Mouse (Mus musculus): ENCODE measurements around the gene Spib. TPM values are rescaled to one million over a fixed set of nuclear protein-coding genes. Genes with fewer than 3 reads are reported as not detected.

The Spib gene
- polyA plus RNA-seq, 2 experiments: 0.11 to 0.16 TPM

- no peaks in the 10 kb centered on the region for H3K36me3 ChIP-seq (replicated peaks; ENCODE audit: control insufficient read depth, insufficient read depth, low read depth)
- ATAC-seq (ENCODE audit: insufficient read depth): no peak
- no peaks in the 10 kb centered on the region for H3K9me3 ChIP-seq (ENCODE audit: control insufficient read depth, low read length)
- no peak for DNase-seq (ENCODE audit: low read depth in 3 of 3, low spot score in 3 of 3)
- H3K27me3 ChIP-seq (ENCODE audit: control insufficient read depth, insufficient read depth, low read length): peaks cover 29% of the 10 kb centered on the region
- peaks cover 2% of the 10 kb centered on the region in 2 experiments; a peak in 2 of 4 replicates for H3K4me1 ChIP-seq (replicated peaks; ENCODE audit: control insufficient read depth in 2 of 2, insufficient read depth in 2 of 2, low read length in 1 of 2)
- no peak overlapping the region for H3K4me3 ChIP-seq (ENCODE audit: insufficient read depth in 1 of 2, low read depth in 2 of 2, low read length in 2 of 2)
- H3K4me2 ChIP-seq (ENCODE audit: low read depth): no peak overlapping the region
- H3K9ac ChIP-seq (replicated peaks): no peak overlapping the region
- WGBS (ENCODE audit: insufficient replicate concordance): 56% methylated on average over 2 of the region's 2 CpGs
- TF ChIP-seq CTCF (IDR thresholded peaks at IDR 0.05; ENCODE audit: low read depth) (no peak), EP300 (IDR thresholded peaks at IDR 0.05; ENCODE audit: low read depth) (no peak)
- no peak overlapping the region for H3K27ac ChIP-seq
These were observed 8.8 kb downstream of the Spib start for GRCm38 (mm10) chr7:44523056-44523455.

- peaks cover 29% of the 10 kb centered on the region for H3K27me3 ChIP-seq (ENCODE audit: control insufficient read depth, insufficient read depth, low read length)
- no peak overlapping the region for H3K9ac ChIP-seq (replicated peaks)
- no peak overlapping the region for H3K27ac ChIP-seq
- H3K36me3 ChIP-seq (replicated peaks; ENCODE audit: control insufficient read depth, insufficient read depth, low read depth): no peaks in the 10 kb centered on the region
- no peaks in the 10 kb centered on the region for H3K4me1 ChIP-seq (replicated peaks; ENCODE audit: control insufficient read depth in 2 of 2, insufficient read depth in 2 of 2, low read length in 1 of 2)
- 3% methylated on average over 20 of the region's 20 CpGs for WGBS (ENCODE audit: insufficient replicate concordance)
- no peak for ATAC-seq (ENCODE audit: insufficient read depth)
- H3K9me3 ChIP-seq (ENCODE audit: control insufficient read depth, low read length): no peaks in the 10 kb centered on the region
- H3K4me3 ChIP-seq (ENCODE audit: insufficient read depth in 1 of 2, low read depth in 2 of 2, low read length in 2 of 2): no peak overlapping the region
- no peak overlapping the region for H3K4me2 ChIP-seq (ENCODE audit: low read depth)
- TF ChIP-seq CTCF (IDR thresholded peaks at IDR 0.05; ENCODE audit: low read depth) (peak; percentile 76), EP300 (IDR thresholded peaks at IDR 0.05; ENCODE audit: low read depth) (no peak)
- DNase-seq (ENCODE audit: low read depth in 3 of 3, low spot score in 3 of 3): no peak
These were observed 10.2 kb downstream of the Spib start for GRCm38 (mm10) chr7:44521710-44522109.

GRCm38 (mm10) chr7:44520990-44521389 is 10.9 kb downstream of the Spib start:
- no peak for ATAC-seq (ENCODE audit: insufficient read depth)
- Histone ChIP-seq H3K27ac (no peak overlapping the region), H3K4me3 (ENCODE audit: insufficient read depth in 1 of 2, low read depth in 2 of 2, low read length in 2 of 2) (no peak overlapping the region), H3K9ac (replicated peaks) (no peak overlapping the region), H3K9me3 (ENCODE audit: control insufficient read depth, low read length) (no peaks in the 10 kb centered on the region), H3K36me3 (replicated peaks; ENCODE audit: control insufficient read depth, insufficient read depth, low read depth) (no peaks in the 10 kb centered on the region), H3K4me2 (ENCODE audit: low read depth) (no peak overlapping the region), H3K27me3 (ENCODE audit: control insufficient read depth, insufficient read depth, low read length) (peaks cover 29% of the 10 kb centered on the region), H3K4me1 (replicated peaks; ENCODE audit: control insufficient read depth in 2 of 2, insufficient read depth in 2 of 2, low read length in 1 of 2) (no peaks in the 10 kb centered on the region)
- no peak for DNase-seq (ENCODE audit: low read depth in 3 of 3, low spot score in 3 of 3)
- TF ChIP-seq EP300 (IDR thresholded peaks at IDR 0.05; ENCODE audit: low read depth): no peak
- no peak for TF ChIP-seq CTCF (IDR thresholded peaks at IDR 0.05; ENCODE audit: low read depth)
- WGBS (ENCODE audit: insufficient replicate concordance): 52% methylated on average over 3 of the region's 3 CpGs

- no peak overlapping the region for H3K9ac ChIP-seq (replicated peaks)
- DNase-seq (ENCODE audit: low read depth in 3 of 3, low spot score in 3 of 3) (no peak), ATAC-seq (ENCODE audit: insufficient read depth) (no peak)
- H3K9me3 ChIP-seq (ENCODE audit: control insufficient read depth, low read length): no peaks in the 10 kb centered on the region
- H3K4me2 ChIP-seq (ENCODE audit: low read depth): no peak overlapping the region
- H3K27me3 ChIP-seq (ENCODE audit: control insufficient read depth, insufficient read depth, low read length): peaks cover 19% of the 10 kb centered on the region
- H3K4me1 ChIP-seq (replicated peaks; ENCODE audit: control insufficient read depth in 2 of 2, insufficient read depth in 2 of 2, low read length in 1 of 2): no peaks in the 10 kb centered on the region
- TF ChIP-seq CTCF (IDR thresholded peaks at IDR 0.05; ENCODE audit: low read depth) (peak; percentile 53), EP300 (IDR thresholded peaks at IDR 0.05; ENCODE audit: low read depth) (no peak)
- H3K27ac ChIP-seq: no peak overlapping the region
- H3K4me3 ChIP-seq (ENCODE audit: insufficient read depth in 1 of 2, low read depth in 2 of 2, low read length in 2 of 2): no peak overlapping the region
- H3K36me3 ChIP-seq (replicated peaks; ENCODE audit: control insufficient read depth, insufficient read depth, low read depth): no peaks in the 10 kb centered on the region
- 54% methylated on average over 9 of the region's 9 CpGs for WGBS (ENCODE audit: insufficient replicate concordance)
These were observed 12.5 kb downstream of the Spib start for GRCm38 (mm10) chr7:44519240-44519913.

- no peak overlapping the region for H3K27ac ChIP-seq
- H3K9ac ChIP-seq (replicated peaks): no peak overlapping the region
- no peak overlapping the region for H3K4me3 ChIP-seq (ENCODE audit: insufficient read depth in 1 of 2, low read depth in 2 of 2, low read length in 2 of 2)
- DNase-seq (ENCODE audit: low read depth in 3 of 3, low spot score in 3 of 3): no peak
- no peak for ATAC-seq (ENCODE audit: insufficient read depth)
- no peaks in the 10 kb centered on the region for H3K36me3 ChIP-seq (replicated peaks; ENCODE audit: control insufficient read depth, insufficient read depth, low read depth)
- H3K9me3 ChIP-seq (ENCODE audit: control insufficient read depth, low read length): no peaks in the 10 kb centered on the region
- H3K27me3 ChIP-seq (ENCODE audit: control insufficient read depth, insufficient read depth, low read length): no peaks in the 10 kb centered on the region
- TF ChIP-seq EP300 (IDR thresholded peaks at IDR 0.05; ENCODE audit: low read depth): no peak
- TF ChIP-seq CTCF (IDR thresholded peaks at IDR 0.05; ENCODE audit: low read depth): no peak
- H3K4me2 ChIP-seq (ENCODE audit: low read depth): no peak overlapping the region
- H3K4me1 ChIP-seq (replicated peaks; ENCODE audit: control insufficient read depth in 2 of 2, insufficient read depth in 2 of 2, low read length in 1 of 2): no peaks in the 10 kb centered on the region
These were observed 24.4 kb downstream of the Spib start for GRCm38 (mm10) chr7:44507491-44507890.
